Mouse (Mus musculus): Measurements from ENCODE around the gene Camta1.
A peak's percentile ranks its signal among the peaks of the same experiment; 100 is the strongest.

Gene Camta1

DNA sequence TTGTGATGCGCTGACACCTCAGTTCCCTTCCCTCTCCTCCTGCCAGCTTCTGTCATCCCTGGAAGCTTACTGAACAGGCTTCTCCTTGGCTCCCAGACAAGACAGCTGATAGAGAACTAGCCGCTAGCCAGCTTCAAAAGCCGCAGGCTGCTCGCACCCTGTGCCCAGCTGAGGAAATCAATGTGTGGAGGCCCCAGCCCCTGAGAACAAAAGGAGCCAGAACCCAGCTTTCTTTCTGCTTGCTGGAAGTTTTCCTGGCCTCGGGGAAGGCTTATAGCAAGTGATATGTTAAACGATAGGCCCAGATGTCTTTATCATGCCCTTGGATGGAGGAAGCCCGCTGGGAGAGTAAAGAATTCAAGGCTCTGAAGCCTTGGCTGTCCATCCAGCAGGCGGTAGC lies 411.7 kb downstream of the Camta1 start:
- no peak for DNase-seq (ENCODE audit: low spot score)

DNA sequence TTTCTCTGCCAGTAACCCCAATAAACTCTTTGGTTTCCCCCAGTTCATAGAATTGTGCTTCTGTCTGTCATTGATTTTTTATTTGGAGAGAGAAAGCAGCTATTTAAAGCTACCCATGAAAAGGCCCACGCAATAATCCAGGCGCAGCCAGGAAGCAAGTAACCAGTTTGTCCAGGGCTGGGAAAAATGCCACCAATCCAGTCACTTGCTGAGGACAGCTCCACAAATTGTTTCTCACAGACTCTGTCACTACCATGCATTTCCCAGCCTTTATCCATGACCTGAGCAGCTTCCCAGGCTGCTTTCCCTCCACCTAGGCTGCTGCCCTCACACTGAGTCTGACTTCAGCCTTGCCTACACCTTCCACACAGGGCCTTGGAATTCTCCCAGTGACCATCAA lies 413.3 kb downstream of the Camta1 start:
- no peak for DNase-seq (ENCODE audit: low spot score)

DNA sequence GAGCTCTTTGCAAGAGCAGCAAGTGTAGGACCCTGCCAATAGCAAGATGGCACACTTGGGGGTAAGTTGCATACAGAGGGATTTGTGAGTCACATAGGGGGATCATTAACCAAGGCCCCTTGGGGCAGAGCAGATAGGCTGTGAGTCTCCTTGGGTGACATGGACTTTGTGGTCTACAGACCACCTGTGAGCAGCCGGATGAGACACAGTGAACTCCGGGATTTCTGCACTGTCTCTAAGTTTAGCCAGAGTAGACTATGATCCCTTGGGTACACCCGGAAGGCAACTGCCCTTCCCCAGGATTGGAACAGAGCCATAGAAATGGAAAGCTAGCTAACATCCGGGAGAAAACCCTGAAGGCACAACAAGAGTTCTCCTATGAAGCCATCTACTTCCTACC lies 417.0 kb downstream of the Camta1 start:
- no peak for DNase-seq (ENCODE audit: low spot score)

DNA sequence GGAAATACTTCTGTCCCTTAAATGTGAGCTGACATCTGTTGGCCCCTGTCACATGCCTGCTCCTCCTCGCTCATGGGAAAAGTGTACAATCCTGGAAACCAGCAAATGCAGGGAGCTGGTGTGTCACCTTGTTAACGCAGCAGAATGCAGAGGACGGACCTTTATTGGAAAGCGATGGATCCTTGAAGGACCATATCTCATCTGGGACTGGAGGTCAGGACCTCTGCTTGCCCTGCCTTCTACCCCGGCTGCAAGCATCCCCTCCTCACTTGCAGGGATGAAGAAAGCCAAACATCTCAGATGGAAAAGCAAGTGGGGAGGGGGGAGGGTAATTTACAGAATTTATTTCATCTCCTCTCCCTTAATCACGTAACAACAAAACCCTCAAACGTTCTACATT lies 423.1 kb downstream of the Camta1 start:
- no peak for DNase-seq (ENCODE audit: low spot score)

DNA sequence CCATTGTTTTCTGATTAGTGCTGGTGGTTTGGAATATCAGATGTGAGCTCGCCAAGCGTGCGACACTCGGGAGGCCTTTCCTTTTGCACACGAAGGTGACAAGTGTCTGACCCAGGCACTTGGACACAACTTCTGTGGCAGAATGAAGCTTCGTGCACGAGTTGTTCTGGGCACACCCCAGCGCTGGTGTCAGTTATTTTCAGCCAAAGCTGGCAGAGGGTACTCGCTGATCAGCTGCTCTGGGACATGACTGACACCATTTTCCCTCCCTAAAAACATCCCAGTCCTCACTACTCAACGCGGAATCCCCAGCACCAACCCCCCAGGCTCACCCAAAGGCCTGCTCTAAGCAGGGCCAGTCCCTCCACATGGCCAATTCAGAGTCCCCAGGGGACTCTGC lies 423.8 kb downstream of the Camta1 start:
- no peak for DNase-seq (ENCODE audit: low spot score)

DNA sequence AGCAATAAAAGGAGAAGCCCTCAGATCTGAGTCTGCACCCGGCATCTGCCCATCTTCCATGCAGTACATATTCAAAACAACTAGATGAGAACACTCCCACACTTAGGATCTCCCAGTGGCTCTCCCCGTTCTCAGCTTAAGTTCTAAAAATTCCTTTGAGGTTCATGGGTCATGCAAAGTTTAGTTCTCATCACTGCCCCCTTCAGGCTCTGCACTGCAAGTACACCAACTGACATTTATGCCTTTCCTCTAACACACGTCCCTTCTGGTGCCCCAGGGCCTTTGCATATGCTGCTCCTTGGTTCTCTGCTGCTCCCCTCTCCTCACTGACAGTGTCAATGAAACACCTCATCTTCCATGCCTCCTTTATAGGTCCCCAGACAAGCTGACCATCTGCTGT lies 436.5 kb downstream of the Camta1 start:
- no peak for DNase-seq (ENCODE audit: low spot score)

DNA sequence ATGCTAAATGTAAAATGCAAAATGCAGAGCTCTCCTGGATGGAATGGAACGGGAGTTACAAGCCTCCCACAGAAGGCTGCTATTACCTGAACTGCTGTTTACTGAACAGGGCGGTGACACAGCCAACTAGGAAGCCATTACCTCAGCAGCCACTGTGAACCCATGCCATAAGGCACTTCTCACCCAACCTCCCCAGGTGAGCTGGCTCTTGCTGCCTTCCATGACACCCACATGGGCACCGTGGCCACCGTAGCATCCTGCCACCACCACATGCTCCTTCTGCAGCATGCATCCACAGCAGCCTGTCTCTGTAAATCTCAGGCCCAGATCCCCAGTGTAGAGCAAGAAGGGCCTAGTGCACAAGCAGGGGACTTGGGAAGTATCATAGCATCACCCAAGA lies 438.8 kb downstream of the Camta1 start:
- DNase-seq (ENCODE audit: low spot score) = no peak

DNA sequence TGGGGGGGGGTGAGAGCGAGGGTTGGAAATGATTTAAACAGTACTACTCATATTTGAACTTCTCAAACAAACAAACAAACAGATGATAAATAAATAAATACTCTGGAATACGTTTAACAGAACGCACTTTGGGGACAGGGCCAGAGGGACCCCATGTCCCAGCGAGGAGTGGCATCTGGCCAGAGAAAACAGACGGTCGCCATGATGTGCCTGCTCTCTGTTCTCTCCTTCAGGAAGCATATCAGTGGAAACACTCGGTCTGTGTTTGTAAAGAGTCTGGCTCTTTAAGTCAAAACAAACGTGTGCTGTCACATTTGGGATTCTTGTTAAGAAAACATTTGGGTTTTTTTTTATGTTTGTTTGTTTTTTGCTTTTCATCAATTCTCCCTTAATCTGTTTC lies 439.3 kb downstream of the Camta1 start:
- no peak for DNase-seq (ENCODE audit: low spot score)

DNA sequence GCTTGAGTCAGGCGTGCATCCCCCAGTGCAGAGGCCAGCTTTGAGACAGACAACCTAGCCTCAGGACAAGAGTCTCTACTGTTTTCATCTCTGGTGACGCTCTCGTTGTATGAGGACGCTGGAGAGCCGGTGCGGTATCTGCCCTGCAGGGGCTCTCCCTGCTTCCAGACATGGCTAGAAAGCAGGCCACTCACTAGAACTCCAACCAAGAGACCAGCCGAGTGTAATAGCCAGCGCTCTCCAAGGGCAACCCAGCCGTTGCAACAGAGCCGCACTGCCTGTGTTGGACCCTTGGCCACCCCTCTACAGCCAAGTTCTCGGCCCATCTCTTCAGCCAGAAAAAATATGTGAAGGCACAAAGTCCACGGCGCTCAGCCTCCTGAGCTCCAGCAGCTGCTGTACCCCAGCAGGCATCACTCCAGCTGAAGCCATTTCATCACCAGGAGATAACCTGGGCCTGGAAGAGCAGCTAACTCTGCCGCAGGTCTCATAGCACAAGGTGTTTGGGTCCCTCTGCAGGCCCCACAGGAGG lies 443.3 kb downstream of the Camta1 start:
- DNase-seq (ENCODE audit: low spot score) = no peak

DNA sequence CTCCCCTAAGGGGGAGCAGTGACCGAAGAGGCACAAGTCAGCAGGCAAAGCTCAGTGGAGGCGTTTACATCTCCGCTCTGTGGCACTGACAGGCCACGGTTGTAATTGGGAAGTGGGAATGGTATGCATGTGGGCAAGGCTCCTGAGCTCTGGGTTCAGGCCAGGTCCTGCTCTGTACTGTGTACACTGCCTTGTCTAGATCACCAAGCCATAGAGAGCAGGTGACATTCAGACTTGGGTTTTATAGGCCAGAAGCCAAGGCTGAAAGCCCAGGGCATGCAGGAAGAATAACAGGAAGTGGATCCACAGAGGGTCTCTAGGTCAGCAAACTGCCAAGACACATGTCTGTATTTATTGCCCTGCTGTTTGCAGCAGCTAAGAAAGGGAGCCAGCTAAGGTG lies 445.9 kb downstream of the Camta1 start:
- no peak for DNase-seq (ENCODE audit: low spot score)

DNA sequence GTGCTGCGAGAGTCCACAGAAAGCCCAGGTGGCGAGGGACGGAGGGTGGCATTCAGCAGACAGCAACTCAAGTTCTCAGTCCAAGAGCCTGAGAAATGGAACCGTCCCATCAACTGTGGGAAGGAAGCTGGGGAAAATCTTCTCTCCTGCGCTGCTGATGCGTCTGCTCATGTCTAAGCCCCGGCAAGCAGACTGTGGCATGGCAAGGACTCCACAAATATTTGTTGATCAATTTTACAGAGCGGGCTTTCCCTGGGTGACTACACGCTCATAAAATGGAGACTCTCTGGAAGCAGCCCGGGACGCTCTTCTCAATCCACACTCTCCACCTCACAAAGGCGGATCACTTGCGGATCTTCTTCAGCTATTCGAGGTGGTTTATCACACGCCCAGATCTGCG lies 446.3 kb downstream of the Camta1 start:
- DNase-seq (ENCODE audit: low spot score) = no peak

DNA sequence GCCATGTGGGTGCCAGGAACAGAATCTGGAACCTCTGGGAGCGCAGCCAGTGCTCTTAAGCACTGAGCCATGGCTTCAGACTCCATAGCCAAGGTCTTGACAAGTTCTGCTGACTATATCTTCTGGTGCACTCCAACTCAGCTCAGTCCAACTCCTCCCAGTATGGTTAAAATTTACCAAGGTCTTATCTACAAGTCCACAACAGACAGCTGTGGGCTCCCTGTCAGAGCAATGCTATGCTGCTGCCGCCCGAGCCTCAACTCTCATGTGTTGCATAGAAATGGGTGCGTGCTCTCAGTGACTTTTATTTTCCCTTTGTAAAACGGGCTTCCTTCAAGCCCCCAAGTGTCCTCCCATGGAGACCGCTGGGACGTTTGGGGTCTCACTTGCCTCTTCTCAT lies 446.7 kb downstream of the Camta1 start:
- DNase-seq (ENCODE audit: low spot score) = no peak

DNA sequence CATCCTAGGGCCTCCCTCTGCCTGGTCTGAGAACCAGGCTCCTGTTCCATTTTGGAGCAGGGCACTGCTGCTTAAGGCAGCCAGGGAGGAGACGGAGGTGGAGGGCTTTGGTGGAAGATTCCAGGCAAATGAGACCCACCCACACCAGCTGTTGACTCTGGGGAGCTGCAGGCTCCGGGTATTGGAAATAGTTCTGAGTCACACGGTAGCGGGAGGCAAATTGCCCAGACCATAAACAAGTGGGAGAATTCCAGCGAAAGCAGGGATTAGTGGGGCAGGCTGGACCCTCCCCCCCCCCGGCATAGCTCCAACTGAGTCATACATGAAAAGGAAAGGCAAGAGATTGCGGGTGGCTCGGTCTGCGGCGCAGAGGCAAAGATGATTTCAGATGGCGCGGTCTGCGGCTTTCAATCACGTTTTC lies 450.0 kb downstream of the Camta1 start:
- DNase-seq (ENCODE audit: low spot score) = peak; percentile 64

DNA sequence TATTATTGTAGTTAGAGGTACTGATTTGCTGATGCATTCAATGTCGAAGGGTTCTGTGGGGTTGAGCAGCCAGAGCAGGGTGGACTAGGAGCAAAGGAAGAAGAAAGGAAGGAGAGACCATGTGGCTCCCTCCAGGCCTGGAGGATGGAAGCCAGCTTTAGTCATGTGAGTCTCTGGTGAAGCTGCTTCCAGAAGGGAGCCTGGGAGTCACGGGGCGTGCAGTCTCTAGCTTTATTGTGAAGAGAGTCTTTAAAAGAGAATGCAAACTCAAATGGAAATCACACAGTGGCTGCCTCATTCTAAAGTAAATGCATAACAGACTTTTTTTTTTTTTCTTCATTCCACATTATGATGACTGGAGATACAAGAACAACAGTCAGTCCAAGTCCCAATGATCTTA lies 450.7 kb downstream of the Camta1 start:
- DNase-seq (ENCODE audit: low spot score) = no peak

DNA sequence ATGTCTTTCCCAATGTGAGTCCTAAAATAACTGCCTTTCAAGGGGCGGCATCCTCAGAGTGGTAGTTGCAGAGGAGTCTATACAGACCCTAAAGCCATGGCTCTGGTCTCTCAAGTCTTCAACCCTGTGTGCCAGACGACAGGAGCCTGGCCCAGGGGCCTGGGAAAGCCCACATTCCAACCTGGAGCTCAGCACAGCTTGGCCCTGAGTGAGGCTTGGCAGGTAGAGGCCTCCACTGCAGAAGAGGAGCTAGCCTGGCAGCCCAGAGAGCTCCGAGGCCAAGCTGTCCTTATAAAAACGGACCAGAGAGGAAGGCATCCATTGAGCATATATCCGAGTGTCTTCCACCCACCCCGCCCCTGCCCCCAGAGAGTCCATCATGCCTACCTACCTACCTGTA lies 452.4 kb downstream of the Camta1 start:
- DNase-seq (ENCODE audit: low spot score) = no peak

DNA sequence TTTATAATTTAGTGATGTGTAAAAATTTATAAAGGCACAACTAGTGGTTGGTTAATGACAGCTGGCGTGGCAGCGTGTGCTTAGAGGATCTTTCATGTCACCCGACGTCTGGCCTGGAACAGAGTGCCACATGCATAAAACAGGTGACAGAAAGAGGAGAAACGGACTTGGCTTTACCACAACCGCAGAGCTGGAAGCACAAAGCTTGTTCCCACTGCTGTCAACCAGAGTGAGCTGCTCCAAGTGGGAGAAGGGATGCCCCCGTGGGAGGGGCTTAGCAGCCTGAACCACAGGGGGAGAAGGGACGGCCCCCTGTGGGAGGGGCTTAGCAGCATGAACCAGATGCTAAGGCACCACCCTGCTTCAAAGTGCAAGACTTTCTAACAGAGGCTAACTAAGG lies 452.9 kb downstream of the Camta1 start:
- DNase-seq (ENCODE audit: low spot score) = no peak

DNA sequence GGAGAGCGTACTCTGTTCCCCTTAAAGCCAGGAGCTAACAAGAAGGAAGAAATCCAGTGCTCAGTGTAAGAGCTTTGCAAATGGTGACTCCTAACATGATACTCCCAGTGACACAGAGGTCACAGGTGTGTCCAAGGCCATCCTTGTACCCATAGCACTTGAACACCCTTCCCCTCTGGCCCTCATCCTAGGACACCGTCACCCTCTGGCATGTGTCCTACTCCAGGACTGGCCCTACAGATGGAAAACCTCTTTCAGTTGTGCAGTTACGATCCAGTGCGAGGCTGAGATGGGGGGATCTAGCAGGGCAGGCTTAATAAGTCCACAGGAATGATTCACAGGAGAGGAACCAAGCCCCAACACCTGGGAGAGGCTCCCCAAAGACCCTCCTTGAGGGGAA lies 453.4 kb downstream of the Camta1 start:
- no peak for DNase-seq (ENCODE audit: low spot score)

DNA sequence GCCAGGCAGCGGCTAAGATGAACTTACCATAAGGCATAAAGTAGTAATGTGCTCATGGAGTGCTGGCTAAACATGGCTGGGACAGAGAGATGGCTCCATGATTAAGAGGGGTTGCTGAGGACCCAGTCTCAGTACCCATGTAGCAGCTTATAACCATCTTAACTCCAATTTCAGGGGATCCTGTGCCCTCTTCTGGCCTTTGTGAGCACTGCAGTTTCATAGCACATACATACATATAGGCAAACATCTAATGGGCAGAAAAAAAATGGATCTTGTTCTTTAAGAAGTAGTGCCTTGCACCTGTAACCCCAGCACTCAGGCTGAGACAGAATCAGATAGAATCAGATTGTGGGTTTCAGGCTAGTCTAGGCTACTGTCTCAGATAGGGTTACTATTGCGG lies 454.5 kb downstream of the Camta1 start:
- DNase-seq (ENCODE audit: low spot score) = no peak

DNA sequence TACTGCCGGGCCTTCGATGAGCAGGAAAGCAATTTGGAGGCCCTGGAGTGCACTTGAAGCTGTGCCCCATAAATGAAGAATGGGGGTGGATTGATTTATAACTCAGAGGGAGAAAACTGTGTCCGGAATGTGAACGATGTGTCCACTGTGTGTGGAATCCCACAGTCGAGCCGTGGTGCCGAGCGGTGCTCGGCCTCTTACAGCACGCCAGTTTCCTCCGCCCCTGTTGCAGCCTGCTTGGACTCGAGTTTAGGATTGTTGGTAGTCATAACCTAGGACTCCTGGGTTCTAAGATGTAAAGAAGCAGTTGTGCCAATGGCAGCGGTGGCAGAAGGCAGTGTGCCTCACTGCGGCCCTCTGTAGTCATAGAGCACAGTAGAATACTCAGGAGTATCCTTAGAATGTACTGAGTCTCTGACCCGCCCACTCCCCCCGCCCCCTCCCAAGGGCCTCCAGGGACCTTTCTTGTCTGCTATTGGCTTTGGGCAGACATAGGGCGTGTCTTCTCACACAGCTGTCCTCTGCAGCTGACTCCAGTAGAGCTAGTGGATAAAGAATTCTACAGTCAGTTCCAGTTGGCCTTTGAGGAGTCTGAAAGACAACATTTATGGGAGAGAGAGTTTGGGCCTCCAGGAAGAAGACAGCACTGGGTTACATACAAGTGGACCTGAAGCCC lies 457.0 kb downstream of the Camta1 start:
- no peak for DNase-seq (ENCODE audit: low spot score)

DNA sequence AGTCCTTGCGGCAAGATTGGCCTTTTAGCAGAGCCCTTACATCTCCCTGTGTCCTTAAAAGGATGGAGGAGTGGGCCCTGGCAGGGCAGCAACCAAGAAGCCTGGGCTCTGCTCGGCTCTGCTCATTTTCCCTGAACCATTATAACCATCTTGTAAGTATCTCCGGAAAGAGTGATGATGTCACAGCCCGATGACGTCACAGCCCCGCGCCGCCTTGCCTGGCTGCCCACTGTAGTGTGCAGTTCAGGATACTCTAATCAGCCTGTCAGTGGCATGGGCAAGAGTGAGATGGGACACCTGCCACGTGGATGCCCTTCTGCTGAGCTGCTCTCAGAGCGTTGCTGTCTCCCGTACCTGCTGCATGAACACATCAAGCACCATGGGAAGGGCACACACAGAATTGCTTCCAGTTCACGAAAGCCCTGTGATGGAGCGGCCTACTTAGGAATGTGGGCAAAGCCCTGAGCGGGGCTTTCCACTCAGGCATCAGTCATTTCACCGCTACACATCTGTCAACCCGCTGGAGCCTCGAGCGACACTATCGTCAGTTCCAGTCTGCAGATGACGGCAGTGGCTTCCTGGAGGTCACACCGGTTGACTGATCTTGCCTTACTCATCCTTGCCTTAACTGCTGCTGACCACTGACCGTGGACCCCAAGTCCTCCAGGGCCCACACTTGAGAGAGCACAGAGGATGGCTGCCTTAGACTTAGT lies 459.8 kb downstream of the Camta1 start:
- no peak for DNase-seq (ENCODE audit: low spot score)

DNA sequence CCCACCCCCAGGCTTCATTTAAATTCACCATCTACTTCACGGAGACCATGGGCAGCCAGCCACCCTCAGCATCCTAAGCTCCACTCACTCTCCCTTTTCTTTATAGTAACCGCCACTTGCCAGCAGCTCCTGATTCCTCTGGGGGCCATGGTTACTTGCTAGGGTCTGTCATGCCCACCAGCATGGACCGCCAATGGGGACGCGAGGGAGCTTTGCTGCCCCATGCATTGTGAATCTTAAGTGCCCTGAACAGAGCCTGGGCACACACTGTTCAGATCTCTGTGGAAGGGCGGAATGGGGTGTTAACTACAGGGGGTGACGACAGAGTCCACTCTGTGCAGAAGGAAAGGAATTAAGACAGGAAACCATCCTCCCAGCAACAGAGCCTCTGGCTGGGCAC lies 465.1 kb downstream of the Camta1 start:
- DNase-seq (ENCODE audit: low spot score) = no peak

DNA sequence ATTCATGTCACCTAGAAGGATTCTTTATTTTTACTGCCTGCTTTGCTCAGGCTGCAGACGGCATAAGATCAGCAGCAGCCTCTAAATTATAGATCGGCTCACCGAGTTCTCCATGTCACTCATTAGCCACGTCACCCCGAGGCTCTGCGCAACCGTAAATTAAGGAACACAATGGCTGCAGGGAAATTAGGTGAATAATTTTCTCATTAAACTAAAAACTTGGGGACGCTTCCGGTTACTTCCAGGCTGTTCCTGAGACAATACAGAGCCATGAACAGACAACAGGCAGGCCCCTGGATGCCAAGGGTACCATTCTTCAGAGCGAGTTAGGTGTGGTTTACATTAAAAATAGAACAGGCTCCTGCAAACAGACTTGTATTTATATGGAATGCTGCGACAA lies 472.3 kb downstream of the Camta1 start:
- DNase-seq (ENCODE audit: low spot score) = no peak

DNA sequence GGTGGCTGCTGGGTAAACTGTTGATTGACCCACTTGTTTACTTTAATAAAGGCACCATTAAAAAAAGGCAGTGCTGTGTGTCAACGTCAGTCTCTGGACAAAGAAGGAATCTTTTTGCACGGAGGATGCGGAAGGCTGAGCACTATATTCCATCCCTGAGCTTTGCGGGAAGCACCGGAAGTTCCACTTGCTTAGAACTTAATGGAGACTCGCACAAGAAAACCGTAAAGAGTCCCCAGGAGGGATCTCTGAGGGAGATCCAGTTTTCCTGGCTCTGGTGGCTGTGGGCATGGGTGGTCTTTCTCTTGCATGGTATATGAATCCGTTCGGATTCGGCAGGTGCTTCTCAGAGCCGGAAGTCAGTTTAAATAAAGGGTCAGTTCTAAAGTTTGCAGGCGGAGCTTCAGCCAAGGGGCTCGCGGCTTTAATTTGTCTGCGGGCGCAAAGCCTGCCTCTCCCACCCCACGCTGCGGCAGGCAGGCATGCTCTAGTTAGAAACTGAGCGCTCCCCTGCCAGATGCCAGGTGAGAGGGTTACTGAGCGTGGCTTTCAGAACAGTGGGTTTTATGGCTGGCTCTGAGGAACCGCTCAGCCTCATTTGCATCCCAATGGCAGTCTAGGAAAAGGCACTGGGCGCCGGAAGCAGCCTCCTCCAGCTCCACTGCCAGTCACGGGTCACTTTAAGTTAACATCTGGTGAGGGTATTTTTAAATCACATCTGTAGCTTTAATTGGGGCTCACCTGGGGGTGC lies 474.8 kb downstream of the Camta1 start:
- DNase-seq (ENCODE audit: low spot score) = no peak

All from left cerebral cortex, adult 11 months (tissue).